ENCODE assay signal across 7 mouse cellular contexts in the genomic region with DNA sequence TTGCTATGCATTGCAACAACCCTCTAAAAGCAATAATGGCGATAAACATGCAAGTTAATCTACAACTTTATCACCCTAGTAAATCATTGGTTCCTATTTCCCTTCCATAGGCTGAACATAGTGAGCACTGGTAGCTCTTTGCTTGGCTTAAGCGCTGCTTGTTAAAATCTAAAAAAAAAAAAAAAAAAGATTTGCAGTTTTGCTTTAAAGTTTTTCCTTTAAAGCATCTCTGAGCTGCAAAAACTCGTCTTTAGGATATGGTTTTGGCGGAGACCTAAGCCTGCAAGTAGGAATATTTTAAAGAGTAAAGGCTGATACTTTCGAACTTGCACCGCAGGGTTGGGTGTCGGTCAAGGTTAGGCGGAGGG. TPM values are rescaled to one million over a fixed set of nuclear protein-coding genes. Genes with fewer than 3 reads are reported as not detected.
A peak's percentile ranks its signal among the peaks of the same experiment; 100 is the strongest.
DNase-seq lines count a peak whose midpoint lies in the region; ATAC-seq lines count a peak whose summit lies in the region.

No protein-coding gene starts in this region.

- no peaks in the 10 kb centered on the region for H3K27me3 ChIP-seq in neural tube, embryonic 11.5 days (ENCODE audit: control insufficient read depth, insufficient read depth, low read length)
- no peaks in the 10 kb centered on the region for H3K27me3 ChIP-seq in forebrain, embryonic 12.5 days
- no peaks in the 10 kb centered on the region for H3K27me3 ChIP-seq in limb, embryonic 13.5 days
- H3K27me3 ChIP-seq in stomach, embryonic 15.5 days (replicated peaks) = no peaks in the 10 kb centered on the region

- ATAC-seq in neural tube, embryonic 11.5 days (ENCODE audit: insufficient read depth, low FRiP score, low TSS enrichment) = no peak
- ATAC-seq in forebrain, embryonic 12.5 days (ENCODE audit: low FRiP score) = no peak
- ATAC-seq in limb, embryonic 13.5 days (ENCODE audit: low FRiP score, low read depth) = no peak
- no peak for ATAC-seq in stomach, embryonic 15.5 days (ENCODE audit: insufficient read depth, low FRiP score, low read depth)

- H3K9ac ChIP-seq in neural tube, embryonic 11.5 days (ENCODE audit: low read length) = peak overlapping the region; percentile 22
- peak overlapping the region; percentile 45; the same call in 1 of the 2 replicates for H3K9ac ChIP-seq in forebrain, embryonic 12.5 days
- peak overlapping the region; percentile 25; the same call in 1 of the 2 replicates for H3K9ac ChIP-seq in limb, embryonic 13.5 days
- H3K9ac ChIP-seq in stomach, embryonic 15.5 days = peak overlapping the region; percentile 9; the same call in 1 of the 2 replicates

- H3K27ac ChIP-seq in neural tube, embryonic 11.5 days (ENCODE audit: low read depth, low read length) = peak overlapping the region; percentile 93
- H3K27ac ChIP-seq in forebrain, embryonic 12.5 days = peak overlapping the region; percentile 92
- 0 out of 2 replicates have a peak overlapping the region, but pooled peaks have one; percentile 10 for H3K27ac ChIP-seq in limb, embryonic 13.5 days
- H3K27ac ChIP-seq in stomach, embryonic 15.5 days = peak overlapping the region; percentile 93

- H3K4me2 ChIP-seq in neural tube, embryonic 11.5 days (ENCODE audit: low read depth) = peak overlapping the region; percentile 78
- H3K4me2 ChIP-seq in forebrain, embryonic 12.5 days = peak overlapping the region; percentile 70
- H3K4me2 ChIP-seq in limb, embryonic 13.5 days (replicated peaks) = peak overlapping the region; percentile 86
- H3K4me2 ChIP-seq in stomach, embryonic 15.5 days = peak overlapping the region; percentile 72

- H3K36me3 ChIP-seq in neural tube, embryonic 11.5 days (ENCODE audit: control insufficient read depth, insufficient read depth, low read length) = no peaks in the 10 kb centered on the region
- H3K36me3 ChIP-seq in forebrain, embryonic 12.5 days (replicated peaks) = no peaks in the 10 kb centered on the region
- no peaks in the 10 kb centered on the region for H3K36me3 ChIP-seq in limb, embryonic 13.5 days
- no peaks in the 10 kb centered on the region for H3K36me3 ChIP-seq in stomach, embryonic 15.5 days

- no peak for DNase-seq in neural tube, embryonic 11.5 days (ENCODE audit: low spot score)
- no peak for DNase-seq in neural tube, embryonic 10.5 days (ENCODE audit: extremely low spot score, low spot score)
- no peak for DNase-seq in c-Kit-positive CD71-positive TER-119-positive erythroid progenitor cells, embryonic 14.5 days (ENCODE audit: low spot score)
- no peak for DNase-seq in natural killer cell, adult 2 months (ENCODE audit: low spot score in 2 of 2)

- H3K4me1 ChIP-seq in neural tube, embryonic 11.5 days (ENCODE audit: control insufficient read depth, insufficient read depth, low read length) = peaks cover 4% of the 10 kb centered on the region; the same call in 1 of the 2 replicates
- H3K4me1 ChIP-seq in forebrain, embryonic 12.5 days = peaks cover 19% of the 10 kb centered on the region
- peaks cover 19% of the 10 kb centered on the region for H3K4me1 ChIP-seq in limb, embryonic 13.5 days
- no peaks in the 10 kb centered on the region for H3K4me1 ChIP-seq in stomach, embryonic 15.5 days

- peak overlapping the region; percentile 82 for H3K4me3 ChIP-seq in neural tube, embryonic 11.5 days (ENCODE audit: low read depth, low read length)
- H3K4me3 ChIP-seq in forebrain, embryonic 12.5 days (replicated peaks) = peak overlapping the region; percentile 62
- peak overlapping the region; percentile 83 for H3K4me3 ChIP-seq in limb, embryonic 13.5 days
- peak overlapping the region; percentile 67 for H3K4me3 ChIP-seq in stomach, embryonic 15.5 days (replicated peaks)

- no peaks in the 10 kb centered on the region for H3K9me3 ChIP-seq in neural tube, embryonic 11.5 days (ENCODE audit: control insufficient read depth, low read length)
- no peaks in the 10 kb centered on the region for H3K9me3 ChIP-seq in forebrain, embryonic 12.5 days
- no peaks in the 10 kb centered on the region for H3K9me3 ChIP-seq in limb, embryonic 13.5 days
- no peaks in the 10 kb centered on the region for H3K9me3 ChIP-seq in stomach, embryonic 15.5 days

- 8% methylated on average over 8 of the region's 8 CpGs for WGBS in neural tube, embryonic 11.5 days
- WGBS in forebrain, embryonic 12.5 days = 12% methylated on average over 8 of the region's 8 CpGs
- 8% methylated on average over 8 of the region's 8 CpGs for WGBS in limb, embryonic 13.5 days
- 7% methylated on average over 8 of the region's 8 CpGs for WGBS in stomach, embryonic 15.5 days

RNA-seq across cellular contexts. Expression of a gene that starts 0.4 kb away (rescaled TPM):
- 66.9 and 67.9 TPM in 2 replicates for polyA plus RNA-seq in neural tube, embryonic 11.5 days (2014; fragmentation: Nextera tagmentation; extraction: Ambion mirVana)
- polyA plus RNA-seq in forebrain, embryonic 12.5 days (2016; fragmentation: Nextera tagmentation; extraction: Ambion mirVana) = 59.2 and 65.4 TPM in 2 replicates
- polyA plus RNA-seq in limb, embryonic 13.5 days (2015; fragmentation: Nextera tagmentation; extraction: Ambion mirVana) = 22.4 and 24.2 TPM in 2 replicates
- 68.8 and 74.5 TPM in 2 replicates for polyA plus RNA-seq in stomach, embryonic 15.5 days (2015; fragmentation: Nextera tagmentation; extraction: Ambion mirVana)

RNA-seq across cellular contexts. Expression of a gene that starts 35.3 kb away (rescaled TPM):
- polyA plus RNA-seq in neural tube, embryonic 11.5 days (2014; fragmentation: Nextera tagmentation; extraction: Ambion mirVana) = 7.0 and 8.6 TPM in 2 replicates
- polyA plus RNA-seq in forebrain, embryonic 12.5 days (2016; fragmentation: Nextera tagmentation; extraction: Ambion mirVana) = 13.9 and 14.2 TPM in 2 replicates
- 12.2 and 12.8 TPM in 2 replicates for polyA plus RNA-seq in limb, embryonic 13.5 days (2015; fragmentation: Nextera tagmentation; extraction: Ambion mirVana)
- polyA plus RNA-seq in stomach, embryonic 15.5 days (2015; fragmentation: Nextera tagmentation; extraction: Ambion mirVana) = 12.0 and 14.9 TPM in 2 replicates

Comparison
In these comparisons a context has a peak if more than half of its experiments do, and no peak if none do; other contexts are left out.
1. H3K27ac ChIP-seq: peak in every context shown above with its lines; median percentile 93 in neural tube, embryonic 11.5 days; 93 in stomach, embryonic 15.5 days; 92 in forebrain, embryonic 12.5 days; 10 in limb, embryonic 13.5 days.